Mouse (Mus musculus) E14TG2a.4 (cell line): ENCODE measurements at regions not wholly inside any gene's neighbourhood (a gene's known extent, or its start where the extent isn't known, plus 50 kb on each side); places are given as distances from the start of the nearest gene placed in this dataset.

Source experiments
- CTCF ChIP-seq: conservative IDR thresholded peaks from 2 replicates; pipeline ENCODE4 v1.5.1; 2014; ENCODE audit warnings: low read length
- NANOG ChIP-seq: IDR thresholded peaks from 2 replicates; pipeline ENCODE4 v1.6.1; 2014; ENCODE audit warnings: borderline replicate concordance, low read length, mixed read lengths
- POU5F1 ChIP-seq: IDR thresholded peaks from 2 replicates; pipeline ENCODE4 v1.6.1; 2014; ENCODE audit warnings: low read length, borderline replicate concordance

GRCm38 (mm10) chr2:148520291-148520690 lies 76.9 kb upstream of the Cd93 start:
- no peak for TF ChIP-seq CTCF
- TF ChIP-seq NANOG = no peak
- TF ChIP-seq POU5F1 = no peak
